Mouse (Mus musculus) limb, embryonic 10.5 days (tissue): Measurements from ENCODE around the gene Bola1. TPM values are rescaled to one million over a fixed set of nuclear protein-coding genes. Genes with fewer than 3 reads are reported as not detected.
"Not testable (repeated sequence)": the region's sequence is repeated elsewhere in the genome, so short reads cannot be mapped to it uniquely, and the experiment has no call there.

Experiments used
- DNase-seq: peaks from one replicate; pipeline ENCODE4 v3.0.0-alpha.2; 2017; ENCODE audit warnings: low spot score
- H3K27ac ChIP-seq: fragments of 300-500 bp; sonication (generic); 2 replicates; pipeline ENCODE4 v1.5.1; 2016; ENCODE audit warnings: mild to moderate bottlenecking
- H3K27me3 ChIP-seq: fragments of 300-500 bp; sonication (generic); 2 replicates; pipeline ENCODE4 v1.6.1; 2016; ENCODE audit warnings: low read depth, mild to moderate bottlenecking; ENCODE audit not compliant: poor library complexity, severe bottlenecking
- H3K36me3 ChIP-seq: fragments of 300-500 bp; sonication (generic); 2 replicates; pipeline ENCODE4 v1.6.1; 2016; ENCODE audit warnings: mild to moderate bottlenecking, moderate library complexity
- H3K4me1 ChIP-seq: fragments of 300-500 bp; sonication (generic); 2 replicates; pipeline ENCODE4 v1.6.1; 2016
- H3K4me3 ChIP-seq: fragments of 300-500 bp; sonication (generic); 2 replicates; pipeline ENCODE4 v1.5.1; 2016; ENCODE audit warnings: mild to moderate bottlenecking, moderate library complexity
- H3K9me3 ChIP-seq: fragments of 300-500 bp; sonication (generic); replicated peaks from 2 replicates; pipeline ENCODE4 v1.6.1; 2016; ENCODE audit warnings: mild to moderate bottlenecking
- WGBS: fragments of 180-500 bp; shearing (Covaris S2); methylation state at CpG from one replicate; pipeline ENCODE4 v1.1.7; 2016; 5-methylcytosine and 5-hydroxymethylcytosine counted together
- polyA plus RNA-seq: library from polyadenylated mRNA; unstranded; fragments of >200 nt; fragmentation: Nextera tagmentation; extraction: Ambion mirVana; gene quantifications from 2 replicates; pipeline ENCODE4 v1.2.1, GENCODE M21; 2016

Gene Bola1
- polyA plus RNA-seq = 74.2 and 76.5 TPM in 2 replicates

GRCm38 (mm10) chr3:96219661-96220130 is at the start of gene Bola1, which contains the start of gene Hist2h2ab:
TSS of gene Bola1 (minus strand) at chr3:96219709.
TSS of gene Hist2h2ab (plus strand) at chr3:96219865.
- WGBS = under 1% methylated on average over 37 of the region's 37 CpGs
- Histone ChIP-seq H3K4me1 (peaks cover 28% of the 10 kb centered on the region), H3K4me3 (peak within 1 kb of the TSS; percentile 65), H3K9me3 (no peaks in the 10 kb centered on the region), H3K27ac (peak within 1 kb of the TSS; percentile 97), H3K27me3 (no peaks in the 10 kb centered on the region), H3K36me3 (no peaks in the 10 kb centered on the region)
- DNase-seq = peak; percentile 82

GRCm38 (mm10) chr3:96268776-96269378 is 49.4 kb upstream of the Bola1 start:
- Histone ChIP-seq H3K4me3 (peak overlapping the region; percentile 62), H3K27ac (peak overlapping the region; percentile 93), H3K4me1 (peaks cover 30% of the 10 kb centered on the region)
- H3K36me3 ChIP-seq, H3K27me3 ChIP-seq, H3K9me3 ChIP-seq: not testable (repeated sequence)
- DNase-seq = peak; percentile 54
- WGBS = under 1% methylated on average over 15 of the region's 44 CpGs

- Histone ChIP-seq H3K4me1 (peaks cover 36% of the 10 kb centered on the region), H3K4me3 (peak within 1 kb of the TSS; percentile 62), H3K9me3 (no peaks in the 10 kb centered on the region), H3K27ac (peak within 1 kb of the TSS; percentile 93), H3K36me3 (no peaks in the 10 kb centered on the region), H3K27me3 (no peaks in the 10 kb centered on the region)
- peak; percentile 81 for DNase-seq
- WGBS = 26% methylated on average over 30 of the region's 30 CpGs
Measured at GRCm38 (mm10) chr3:96268051-96268775, 48.7 kb upstream of the Bola1 start, which contains the start of gene Hist2h3b. TSS of gene Hist2h3b (plus strand) at chr3:96268654.

DNA sequence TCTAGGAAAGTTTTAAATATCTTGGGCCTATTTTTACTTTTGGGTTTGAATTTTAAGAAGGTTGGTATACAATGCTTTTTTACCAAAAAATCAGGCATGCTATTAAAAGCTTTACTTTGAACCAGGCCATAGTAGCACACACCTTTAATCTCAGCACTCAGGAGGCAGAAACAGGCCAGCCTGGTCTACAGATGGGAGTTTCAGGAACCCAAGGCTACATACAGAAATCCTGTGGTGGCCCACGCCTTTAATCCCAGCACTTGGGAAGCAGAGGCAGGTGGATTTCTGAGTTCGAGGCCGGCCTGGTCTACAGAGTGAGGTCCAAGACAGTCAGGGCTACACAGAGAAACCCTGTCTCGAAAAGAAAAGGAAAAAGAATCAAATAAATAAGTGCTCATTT is 48.0 kb upstream of the Bola1 start:
- Histone ChIP-seq H3K4me1 (peaks cover 41% of the 10 kb centered on the region), H3K9me3 (no peaks in the 10 kb centered on the region), H3K27ac (peak overlapping the region; percentile 90), H3K36me3 (no peaks in the 10 kb centered on the region), H3K27me3 (no peaks in the 10 kb centered on the region), H3K4me3 (peak overlapping the region; percentile 48)
- WGBS = 89% methylated on average over 4 of the region's 4 CpGs
- DNase-seq = no peak

DNA sequence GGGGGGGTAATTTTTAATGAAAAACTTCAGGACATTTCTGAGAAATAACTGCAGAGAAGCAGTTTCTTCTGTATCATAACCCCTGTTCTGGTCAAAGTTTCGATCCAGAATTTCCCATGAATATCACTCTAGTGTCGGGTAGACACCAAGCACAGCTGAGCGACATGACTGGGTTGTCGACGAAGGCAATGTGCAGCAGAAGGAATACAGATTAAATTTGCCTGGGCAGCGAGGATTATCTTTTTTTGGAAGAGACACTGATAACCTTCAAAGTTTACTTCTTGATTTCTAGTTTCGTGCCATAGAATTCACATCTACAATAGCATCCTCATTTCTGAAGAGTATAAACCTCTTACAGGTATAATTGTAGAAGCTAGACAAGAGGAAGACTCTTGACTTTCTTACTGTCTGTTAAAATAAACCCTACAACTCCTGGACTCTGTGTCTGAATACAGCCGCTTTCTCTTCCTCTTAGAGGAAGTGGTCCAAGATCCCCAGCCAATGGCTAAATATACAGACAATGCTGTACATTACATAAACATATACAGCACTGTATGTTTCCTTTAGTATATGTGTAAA is 46.7 kb upstream of the Bola1 start:
- no peaks in the 10 kb centered on the region for H3K9me3 ChIP-seq
- DNase-seq = no peak
- H3K27me3 ChIP-seq = no peaks in the 10 kb centered on the region
- WGBS = 94% methylated on average over 8 of the region's 8 CpGs
- peak overlapping the region; percentile 90 for H3K27ac ChIP-seq
- no peak overlapping the region for H3K4me3 ChIP-seq
- H3K36me3 ChIP-seq = no peaks in the 10 kb centered on the region
- peaks cover 52% of the 10 kb centered on the region for H3K4me1 ChIP-seq

- Histone ChIP-seq H3K27me3 (0 out of 2 replicates have a peak, but pooled peaks cover 5% of the 10 kb centered on the region), H3K9me3 (no peaks in the 10 kb centered on the region), H3K27ac (peak overlapping the region; percentile 97), H3K36me3 (no peaks in the 10 kb centered on the region), H3K4me1 (peaks cover 52% of the 10 kb centered on the region), H3K4me3 (peak overlapping the region; percentile 62)
- WGBS = 77% methylated on average over 7 of the region's 7 CpGs
- DNase-seq = peak; percentile 47
Measured at GRCm38 (mm10) chr3:96264404-96264949, 45.0 kb upstream of the Bola1 start.

- peak; percentile 63 for DNase-seq
- H3K27me3 ChIP-seq = peaks cover 6% of the 10 kb centered on the region; the same call in 1 of the 2 replicates
- H3K36me3 ChIP-seq = no peaks in the 10 kb centered on the region
- H3K4me3 ChIP-seq = peak overlapping the region; percentile 62
- WGBS = 12% methylated on average over 27 of the region's 27 CpGs
- no peaks in the 10 kb centered on the region for H3K9me3 ChIP-seq
- peaks cover 52% of the 10 kb centered on the region for H3K4me1 ChIP-seq
- H3K27ac ChIP-seq = peak overlapping the region; percentile 97
Measured at GRCm38 (mm10) chr3:96263558-96264403, 44.3 kb upstream of the Bola1 start.

- Histone ChIP-seq H3K9me3 (no peaks in the 10 kb centered on the region), H3K4me3 (peak within 1 kb of the TSS; percentile 62), H3K27me3 (peaks cover 10% of the 10 kb centered on the region; the same call in 1 of the 2 replicates), H3K4me1 (peaks cover 48% of the 10 kb centered on the region), H3K27ac (peak within 1 kb of the TSS; percentile 97), H3K36me3 (no peaks in the 10 kb centered on the region)
- under 1% methylated on average over 40 of the region's 40 CpGs for WGBS
- DNase-seq = peak; percentile 96
Measured at GRCm38 (mm10) chr3:96262979-96263550, 43.6 kb upstream of the Bola1 start, which contains the start of gene Hist2h4. TSS of gene Hist2h4 (minus strand) at chr3:96263311.

GRCm38 (mm10) chr3:96262216-96262875 is 42.8 kb upstream of the Bola1 start:
- peaks cover 10% of the 10 kb centered on the region; the same call in 1 of the 2 replicates for H3K27me3 ChIP-seq
- no peaks in the 10 kb centered on the region for H3K9me3 ChIP-seq
- no peaks in the 10 kb centered on the region for H3K36me3 ChIP-seq
- peak; percentile 81 for DNase-seq
- peak overlapping the region; percentile 97 for H3K27ac ChIP-seq
- 2% methylated on average over 19 of the region's 19 CpGs for WGBS
- H3K4me1 ChIP-seq = peaks cover 41% of the 10 kb centered on the region
- peak overlapping the region; percentile 62 for H3K4me3 ChIP-seq

DNA sequence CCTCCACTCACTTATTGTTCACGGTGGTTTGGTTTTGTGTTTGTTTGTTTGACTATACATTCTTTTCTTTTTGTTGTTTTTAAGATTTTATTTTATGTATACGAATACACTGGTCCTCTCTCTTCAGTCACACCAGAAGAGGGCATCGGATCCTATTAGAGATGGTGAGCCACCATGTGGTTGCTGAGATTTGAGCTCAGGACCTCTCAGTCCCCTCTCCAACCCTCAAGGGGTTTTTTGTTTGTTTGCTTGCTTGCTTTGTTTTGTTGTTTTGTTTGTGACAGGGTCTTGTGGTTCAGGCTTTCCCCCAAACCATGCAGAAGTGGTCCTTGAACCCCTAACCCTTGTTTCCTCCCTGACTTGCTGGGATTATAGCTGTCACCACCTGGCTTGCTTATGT is 42.1 kb upstream of the Bola1 start:
- peak overlapping the region; percentile 62 for H3K4me3 ChIP-seq
- peaks cover 10% of the 10 kb centered on the region; the same call in 1 of the 2 replicates for H3K27me3 ChIP-seq
- H3K9me3 ChIP-seq = no peaks in the 10 kb centered on the region
- WGBS = 71% methylated on average over 3 of the region's 3 CpGs
- peaks cover 35% of the 10 kb centered on the region for H3K4me1 ChIP-seq
- H3K27ac ChIP-seq = peak overlapping the region; percentile 97
- no peaks in the 10 kb centered on the region for H3K36me3 ChIP-seq
- DNase-seq = no peak

DNA sequence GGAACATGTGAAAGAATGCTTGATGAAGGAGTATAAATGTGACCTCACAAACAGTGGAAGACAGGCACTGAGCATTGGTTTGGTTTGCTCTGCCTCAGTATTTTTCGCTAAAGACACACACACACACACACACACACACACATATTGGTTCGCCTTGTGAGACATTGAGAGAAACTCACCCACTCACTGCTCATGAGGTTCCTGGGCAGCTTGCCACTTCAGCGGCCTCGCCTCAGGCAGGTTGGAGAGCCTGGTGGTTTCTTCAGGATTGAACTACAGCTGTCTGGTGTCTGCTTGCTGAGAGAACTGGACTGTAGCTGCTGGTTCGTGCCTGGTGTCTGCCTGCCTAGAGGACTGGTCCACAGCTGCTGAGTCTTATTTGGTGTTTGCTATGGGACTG is 40.7 kb upstream of the Bola1 start:
- Histone ChIP-seq H3K4me1 (peaks cover 33% of the 10 kb centered on the region), H3K9me3 (no peaks in the 10 kb centered on the region), H3K27ac (no peak overlapping the region), H3K4me3 (no peak overlapping the region), H3K27me3 (peaks cover 21% of the 10 kb centered on the region), H3K36me3 (no peaks in the 10 kb centered on the region)
- WGBS = 92% methylated on average over 5 of the region's 5 CpGs
- no peak for DNase-seq
